Mouse (Mus musculus): ENCODE measurements around the gene Usp5. TPM values are rescaled to one million over a fixed set of nuclear protein-coding genes. Genes with fewer than 3 reads are reported as not detected.
A peak's percentile ranks its signal among the peaks of the same experiment; 100 is the strongest.
"Not testable (repeated sequence)": the region's sequence is repeated elsewhere in the genome, so short reads cannot be mapped to it uniquely, and the experiment has no call there.

Gene Usp5
- polyA plus RNA-seq, 1 experiment from 2014 or later, result 223 TPM

DNA sequence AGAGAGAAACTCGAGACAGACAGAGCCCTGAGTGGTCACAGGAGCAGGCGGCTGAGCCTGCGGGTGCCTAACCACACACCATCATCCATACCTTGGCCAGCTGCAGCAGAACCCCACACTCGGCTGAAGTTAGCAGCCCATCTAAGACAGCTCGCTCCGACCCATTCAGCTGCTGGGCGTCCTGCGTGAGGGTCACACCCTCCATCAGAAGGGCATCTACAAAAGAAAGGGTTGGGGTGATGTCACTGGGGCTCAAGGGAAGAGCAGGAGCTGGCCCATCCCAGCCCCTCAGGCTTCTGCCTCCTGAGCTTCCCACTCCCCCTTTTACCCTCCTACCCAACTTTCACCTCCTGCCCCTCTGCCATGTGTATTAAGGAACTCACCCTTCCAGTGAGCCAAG lies 21.3 kb upstream of the Usp5 start:
- no peaks in the 10 kb centered on the region for H3K9me3 ChIP-seq (replicated peaks; ENCODE audit: control insufficient read depth, low read length, poor library complexity, severe bottlenecking)
- 65% methylated on average over 8 of the region's 8 CpGs for WGBS

GRCm38 (mm10) chr6:124847305-124847704 lies 18.0 kb upstream of the Usp5 start:
- 2% methylated on average over 9 of the region's 9 CpGs for WGBS
- Histone ChIP-seq H3K27me3 (ENCODE audit: control insufficient read depth, insufficient read depth, low read depth, low read length) (no peaks in the 10 kb centered on the region), H3K9ac (ENCODE audit: low read depth, low read length) (no peak overlapping the region), H3K36me3 (ENCODE audit: control insufficient read depth, insufficient read depth, low read length) (0 out of 2 replicates have a peak, but pooled peaks cover 3% of the 10 kb centered on the region), H3K27ac (ENCODE audit: low read length) (peak overlapping the region; percentile 74), H3K9me3 (replicated peaks; ENCODE audit: control insufficient read depth, low read length, poor library complexity, severe bottlenecking) (no peaks in the 10 kb centered on the region), H3K4me2 (ENCODE audit: low read length) (peak overlapping the region; percentile 30; the same call in 1 of the 2 replicates), H3K4me3 (ENCODE audit: low read depth, low read length) (no peak overlapping the region), H3K4me1 (ENCODE audit: control insufficient read depth, insufficient read depth, low read length) (peaks cover 3% of the 10 kb centered on the region; the same call in 1 of the 2 replicates)
- peak; percentile 89 for ATAC-seq

More for the DNA sequence above, 21.3 kb upstream of the Usp5 start:
- Histone ChIP-seq H3K27me3 (ENCODE audit: control insufficient read depth, insufficient read depth, low read depth, low read length) (no peaks in the 10 kb centered on the region), H3K36me3 (ENCODE audit: control insufficient read depth, insufficient read depth, low read length) (no peaks in the 10 kb centered on the region), H3K4me3 (ENCODE audit: low read depth, low read length) (no peak overlapping the region), H3K9ac (ENCODE audit: low read depth, low read length) (no peak overlapping the region), H3K4me1 (ENCODE audit: control insufficient read depth, insufficient read depth, low read length) (peaks cover 5% of the 10 kb centered on the region), H3K27ac (ENCODE audit: low read length) (no peak overlapping the region), H3K4me2 (ENCODE audit: low read length) (no peak overlapping the region)
- no peak for ATAC-seq

DNA sequence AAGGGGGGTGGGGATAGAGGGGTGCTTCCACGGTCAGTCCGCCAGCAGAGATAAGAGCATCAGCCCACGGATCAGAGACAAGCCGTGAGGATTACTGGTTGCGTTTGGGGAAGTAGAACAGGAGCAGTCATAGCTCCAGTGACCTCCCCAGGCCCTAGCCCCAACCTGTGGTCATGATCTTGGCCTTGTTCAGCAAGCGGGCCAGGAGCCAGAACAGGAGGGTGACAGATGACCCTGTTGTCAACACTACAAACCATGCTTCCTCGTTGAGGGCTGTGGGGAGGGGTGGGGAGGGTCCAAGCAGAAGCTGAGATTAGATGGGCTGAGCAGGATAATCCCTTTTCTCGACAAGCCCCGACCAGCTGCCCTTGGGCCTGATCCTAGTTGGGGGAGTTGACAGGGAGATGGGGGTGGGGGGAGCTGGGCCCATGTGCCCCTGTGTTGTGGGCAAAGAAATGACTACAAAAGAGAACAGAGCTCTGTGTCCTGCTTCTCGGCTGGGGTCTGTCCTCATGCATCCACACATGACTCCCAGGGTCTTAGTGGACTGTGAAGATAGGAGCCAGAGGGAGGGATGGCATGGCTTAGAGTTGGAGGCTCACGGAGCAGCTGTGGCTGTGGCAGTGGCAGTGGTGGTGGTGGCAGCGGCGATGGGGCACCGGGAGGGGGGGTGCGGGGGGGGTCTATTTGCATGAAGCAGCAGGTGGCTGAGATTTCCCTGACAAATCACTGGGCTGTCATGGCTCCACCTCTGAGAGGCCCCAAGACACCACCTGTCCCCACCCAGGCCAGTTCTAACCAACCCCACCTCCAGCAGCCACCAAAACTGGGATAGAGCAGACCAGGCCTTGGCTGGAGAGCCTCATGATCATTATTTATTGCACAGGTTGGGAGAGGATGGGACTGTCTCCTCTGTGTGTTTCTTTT lies 11.2 kb upstream of the Usp5 start, which contains the start of gene Gnb3:
Gnb3 (minus strand) TSS at position 35 of the 927 bp plus-strand sequence.
- WGBS, result 13% methylated on average over 15 of the region's 15 CpGs
- H3K27ac ChIP-seq (ENCODE audit: low read length), result peak within 1 kb of the TSS; percentile 4; the same call in 1 of the 2 replicates
- H3K27me3 ChIP-seq (ENCODE audit: control insufficient read depth, insufficient read depth, low read depth, low read length), result no peaks in the 10 kb centered on the region
- peak within 1 kb of the TSS; percentile 1; the same call in 1 of the 2 replicates for H3K9ac ChIP-seq (ENCODE audit: low read depth, low read length)
- no peaks in the 10 kb centered on the region for H3K9me3 ChIP-seq (replicated peaks; ENCODE audit: control insufficient read depth, low read length, poor library complexity, severe bottlenecking)
- no peak within 1 kb of the TSS for H3K4me3 ChIP-seq (ENCODE audit: low read depth, low read length)
- ATAC-seq, result peak; percentile 39
- no peaks in the 10 kb centered on the region for H3K4me1 ChIP-seq (ENCODE audit: control insufficient read depth, insufficient read depth, low read length)
- H3K4me2 ChIP-seq (ENCODE audit: low read length), result no peak within 1 kb of the TSS
- H3K36me3 ChIP-seq (ENCODE audit: control insufficient read depth, insufficient read depth, low read length), result peaks cover 7% of the 10 kb centered on the region

- Histone ChIP-seq H3K4me1 (ENCODE audit: control insufficient read depth, insufficient read depth, low read length) (no peaks in the 10 kb centered on the region), H3K27ac (ENCODE audit: low read length) (no peak overlapping the region), H3K36me3 (ENCODE audit: control insufficient read depth, insufficient read depth, low read length) (peaks cover 6% of the 10 kb centered on the region), H3K9me3 (replicated peaks; ENCODE audit: control insufficient read depth, low read length, poor library complexity, severe bottlenecking) (no peaks in the 10 kb centered on the region), H3K4me3 (ENCODE audit: low read depth, low read length) (no peak overlapping the region), H3K9ac (ENCODE audit: low read depth, low read length) (no peak overlapping the region; the same call in 1 of the 2 replicates), H3K27me3 (ENCODE audit: control insufficient read depth, insufficient read depth, low read depth, low read length) (no peaks in the 10 kb centered on the region), H3K4me2 (ENCODE audit: low read length) (no peak overlapping the region)
- WGBS, result 6% methylated on average over 8 of the region's 8 CpGs
- ATAC-seq, result peak; percentile 16
Measured at GRCm38 (mm10) chr6:124839805-124840204, 10.5 kb upstream of the Usp5 start.

DNA sequence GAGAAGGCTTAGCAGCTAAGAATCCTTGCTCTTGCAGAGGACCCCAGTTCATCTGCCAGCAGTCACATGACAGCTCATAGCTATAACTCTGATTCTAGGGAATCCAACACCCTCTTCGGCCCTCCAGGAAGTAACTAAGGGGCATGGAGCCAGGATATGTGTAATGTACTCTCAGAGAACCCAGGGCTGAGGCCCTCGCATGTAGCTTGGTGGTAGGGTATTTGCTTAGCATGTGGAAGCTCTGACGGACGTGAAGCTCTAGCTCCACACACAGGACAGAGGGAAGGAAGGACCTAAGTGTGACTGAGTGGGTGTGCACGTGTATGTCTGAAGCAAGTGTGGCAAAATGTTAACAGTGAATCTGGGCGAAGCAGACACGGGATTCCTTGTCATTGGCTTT lies 7.1 kb upstream of the Usp5 start:
- no peak for ATAC-seq
- 82% methylated on average over 7 of the region's 7 CpGs for WGBS
- no peaks in the 10 kb centered on the region for H3K4me1 ChIP-seq (ENCODE audit: control insufficient read depth, insufficient read depth, low read length)

DNA sequence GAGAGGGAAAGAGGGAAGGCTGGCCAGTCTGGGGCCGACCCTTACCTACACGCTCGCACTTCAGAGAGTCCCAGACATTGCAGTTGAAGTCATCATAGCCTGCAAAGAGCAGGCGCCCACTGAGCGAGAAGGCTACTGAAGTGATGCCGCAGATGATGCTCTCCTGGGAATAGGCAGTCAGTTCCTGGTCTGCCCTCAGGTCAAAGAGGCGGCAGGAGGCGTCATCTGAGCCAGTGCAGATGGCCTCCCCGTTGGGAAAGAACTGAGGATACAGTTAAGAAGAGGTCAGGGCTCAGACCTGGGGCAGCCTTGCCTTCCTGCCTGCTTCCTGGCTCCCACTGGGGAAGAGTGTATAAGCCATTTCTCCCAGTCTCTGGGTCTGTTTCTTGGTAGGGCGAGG lies 6.2 kb upstream of the Usp5 start:
- no peaks in the 10 kb centered on the region for H3K36me3 ChIP-seq (ENCODE audit: control insufficient read depth, insufficient read depth, low read length)
- no peak overlapping the region for H3K27ac ChIP-seq (ENCODE audit: low read length)
- no peak overlapping the region for H3K4me3 ChIP-seq (ENCODE audit: low read depth, low read length)
- H3K4me1 ChIP-seq (ENCODE audit: control insufficient read depth, insufficient read depth, low read length), result peaks cover under 1% of the 10 kb centered on the region; the same call in 1 of the 2 replicates
- 72% methylated on average over 10 of the region's 10 CpGs for WGBS
- ATAC-seq, result no peak
- no peaks in the 10 kb centered on the region for H3K9me3 ChIP-seq (replicated peaks; ENCODE audit: control insufficient read depth, low read length, poor library complexity, severe bottlenecking)
- H3K9ac ChIP-seq (ENCODE audit: low read depth, low read length), result no peak overlapping the region
- H3K27me3 ChIP-seq (ENCODE audit: control insufficient read depth, insufficient read depth, low read depth, low read length), result no peaks in the 10 kb centered on the region
- no peak overlapping the region for H3K4me2 ChIP-seq (ENCODE audit: low read length)

More for the DNA sequence above, 7.1 kb upstream of the Usp5 start:
- Histone ChIP-seq H3K27ac (ENCODE audit: low read length) (no peak overlapping the region), H3K9ac (ENCODE audit: low read depth, low read length) (0 out of 2 replicates have a peak overlapping the region, but pooled peaks have one; percentile 20), H3K27me3 (ENCODE audit: control insufficient read depth, insufficient read depth, low read depth, low read length) (no peaks in the 10 kb centered on the region), H3K4me3 (ENCODE audit: low read depth, low read length) (no peak overlapping the region), H3K4me2 (ENCODE audit: low read length) (no peak overlapping the region), H3K36me3 (ENCODE audit: control insufficient read depth, insufficient read depth, low read length) (peaks cover 3% of the 10 kb centered on the region), H3K9me3 (replicated peaks; ENCODE audit: control insufficient read depth, low read length, poor library complexity, severe bottlenecking) (no peaks in the 10 kb centered on the region)

DNA sequence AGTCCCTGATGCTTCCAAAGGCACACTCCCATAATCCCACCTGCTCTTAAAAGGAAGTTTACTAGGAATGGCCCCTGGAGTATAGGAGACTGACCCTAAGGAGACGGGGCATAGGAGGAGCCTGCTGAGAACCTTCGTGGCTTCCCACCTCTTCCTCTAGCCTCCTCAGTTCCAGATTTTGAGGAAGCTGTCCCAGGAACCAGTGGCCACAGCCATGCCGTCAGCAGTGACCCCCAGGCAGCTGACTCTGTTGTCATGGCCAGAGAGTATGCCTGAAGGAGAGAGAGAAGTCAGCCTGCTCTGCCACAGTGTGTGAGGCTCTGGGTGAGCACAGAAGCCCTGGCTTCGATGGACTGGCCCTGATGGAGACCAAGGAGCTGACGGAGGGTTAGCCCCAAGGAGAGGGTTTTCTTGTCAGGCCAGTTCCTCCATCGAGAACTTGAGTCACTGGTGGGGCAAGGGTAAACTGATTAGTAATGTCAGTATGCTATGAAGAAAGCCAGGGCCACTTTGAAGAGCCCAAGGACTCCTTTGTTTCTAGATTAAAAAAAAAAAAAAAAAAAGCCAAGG lies 5.3 kb upstream of the Usp5 start:
- no peak overlapping the region for H3K9ac ChIP-seq (ENCODE audit: low read depth, low read length)
- no peak overlapping the region for H3K27ac ChIP-seq (ENCODE audit: low read length)
- WGBS, result 91% methylated on average over 6 of the region's 6 CpGs
- H3K4me2 ChIP-seq (ENCODE audit: low read length), result no peak overlapping the region
- H3K9me3 ChIP-seq (replicated peaks; ENCODE audit: control insufficient read depth, low read length, poor library complexity, severe bottlenecking), result no peaks in the 10 kb centered on the region
- no peaks in the 10 kb centered on the region for H3K36me3 ChIP-seq (ENCODE audit: control insufficient read depth, insufficient read depth, low read length)
- H3K4me3 ChIP-seq (ENCODE audit: low read depth, low read length), result no peak overlapping the region
- peaks cover 6% of the 10 kb centered on the region for H3K4me1 ChIP-seq (ENCODE audit: control insufficient read depth, insufficient read depth, low read length)
- ATAC-seq, result no peak
- no peaks in the 10 kb centered on the region for H3K27me3 ChIP-seq (ENCODE audit: control insufficient read depth, insufficient read depth, low read depth, low read length)

DNA sequence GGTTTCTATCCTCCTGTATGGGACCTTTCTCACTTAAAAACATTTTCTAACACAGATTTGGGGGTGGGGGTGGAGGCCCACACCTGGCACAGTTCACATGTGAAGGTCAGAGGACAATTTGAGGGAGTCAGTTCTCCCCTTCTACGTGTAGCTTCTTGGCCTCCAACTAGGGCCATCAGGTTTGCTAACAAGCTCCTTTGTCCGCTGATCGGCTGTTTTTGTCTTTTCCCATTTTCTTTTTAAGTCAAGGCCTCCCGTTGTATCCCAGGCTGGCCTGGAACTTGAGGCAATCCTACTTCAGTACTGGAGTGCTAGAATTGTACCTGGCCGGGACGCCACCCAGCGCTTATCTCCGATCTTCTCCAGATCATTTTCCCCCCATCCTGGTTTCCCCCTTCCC lies 2.4 kb upstream of the Usp5 start:
- Histone ChIP-seq H3K4me2 (ENCODE audit: low read length) (no peak overlapping the region), H3K4me1 (ENCODE audit: control insufficient read depth, insufficient read depth, low read length) (peaks cover 16% of the 10 kb centered on the region), H3K4me3 (ENCODE audit: low read depth, low read length) (no peak overlapping the region), H3K27ac (ENCODE audit: low read length) (no peak overlapping the region), H3K27me3 (ENCODE audit: control insufficient read depth, insufficient read depth, low read depth, low read length) (no peaks in the 10 kb centered on the region), H3K9ac (ENCODE audit: low read depth, low read length) (no peak overlapping the region), H3K9me3 (replicated peaks; ENCODE audit: control insufficient read depth, low read length, poor library complexity, severe bottlenecking) (no peaks in the 10 kb centered on the region), H3K36me3 (ENCODE audit: control insufficient read depth, insufficient read depth, low read length) (no peaks in the 10 kb centered on the region; the same call in 1 of the 2 replicates)
- 92% methylated on average over 8 of the region's 8 CpGs for WGBS
- no peak for ATAC-seq

- H3K27me3 ChIP-seq (ENCODE audit: control insufficient read depth, insufficient read depth, low read depth, low read length); H3K4me2 ChIP-seq (ENCODE audit: low read length); H3K4me3 ChIP-seq (ENCODE audit: low read depth, low read length); H3K27ac ChIP-seq (ENCODE audit: low read length); H3K9me3 ChIP-seq (replicated peaks; ENCODE audit: control insufficient read depth, low read length, poor library complexity, severe bottlenecking); ATAC-seq; H3K9ac ChIP-seq (ENCODE audit: low read depth, low read length); H3K36me3 ChIP-seq (ENCODE audit: control insufficient read depth, insufficient read depth, low read length): not testable (repeated sequence)
- peaks cover 16% of the 10 kb centered on the region for H3K4me1 ChIP-seq (ENCODE audit: control insufficient read depth, insufficient read depth, low read length)
- WGBS, result 96% methylated on average over 4 of the region's 4 CpGs
Measured at GRCm38 (mm10) chr6:124831199-124831598, 1.9 kb upstream of the Usp5 start.
